Mouse (Mus musculus) B cell, adult 2 months (primary cell): ENCODE results near the gene Edem1.

Source experiments
- DNase-seq, 2 experiments: peaks; one replicate each; pipeline ENCODE4 v3.0.0; 2022

Edem1 gene

DNA sequence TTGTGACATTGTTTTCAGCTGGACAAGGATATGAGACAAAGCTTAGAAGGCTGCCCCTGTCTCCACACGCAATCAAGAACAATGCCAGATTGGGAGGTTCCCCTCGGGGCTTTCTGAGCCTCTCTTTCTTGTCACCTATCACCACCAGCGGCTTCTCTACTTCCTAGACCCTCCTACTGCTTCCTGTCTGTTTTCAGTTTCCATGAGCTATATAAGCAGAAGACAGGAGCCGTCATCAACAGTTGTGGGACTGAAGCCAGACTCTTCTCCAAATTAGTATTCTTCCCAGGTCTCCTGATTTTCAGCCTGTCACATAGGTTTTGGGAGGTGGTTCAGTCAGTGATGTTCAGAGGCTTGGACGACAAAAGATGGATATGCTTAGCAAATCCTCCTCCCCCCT, 47.6 kb downstream of the Edem1 start:
- peak; percentile 29 to 40 for DNase-seq

DNA sequence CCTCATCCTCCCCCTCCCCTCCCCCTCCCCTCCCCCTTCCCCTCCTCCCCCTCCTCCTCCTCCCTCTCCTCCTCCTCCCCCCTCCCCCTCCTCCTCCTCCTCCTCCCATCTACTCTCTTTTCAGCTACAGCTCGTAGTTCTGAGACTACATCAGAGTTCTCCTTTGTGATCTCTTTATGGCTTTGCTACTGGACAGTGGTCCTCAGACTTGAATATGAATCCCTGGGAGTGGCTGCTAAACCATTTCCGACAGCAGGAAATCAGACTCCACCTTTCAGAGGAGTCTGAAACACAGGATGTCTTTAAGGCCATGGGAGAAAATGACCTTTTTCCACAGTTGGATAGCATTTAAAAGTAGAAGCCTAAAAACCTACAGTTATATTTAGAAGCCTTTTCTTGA, 48.0 kb downstream of the Edem1 start:
- no peak for DNase-seq

DNA sequence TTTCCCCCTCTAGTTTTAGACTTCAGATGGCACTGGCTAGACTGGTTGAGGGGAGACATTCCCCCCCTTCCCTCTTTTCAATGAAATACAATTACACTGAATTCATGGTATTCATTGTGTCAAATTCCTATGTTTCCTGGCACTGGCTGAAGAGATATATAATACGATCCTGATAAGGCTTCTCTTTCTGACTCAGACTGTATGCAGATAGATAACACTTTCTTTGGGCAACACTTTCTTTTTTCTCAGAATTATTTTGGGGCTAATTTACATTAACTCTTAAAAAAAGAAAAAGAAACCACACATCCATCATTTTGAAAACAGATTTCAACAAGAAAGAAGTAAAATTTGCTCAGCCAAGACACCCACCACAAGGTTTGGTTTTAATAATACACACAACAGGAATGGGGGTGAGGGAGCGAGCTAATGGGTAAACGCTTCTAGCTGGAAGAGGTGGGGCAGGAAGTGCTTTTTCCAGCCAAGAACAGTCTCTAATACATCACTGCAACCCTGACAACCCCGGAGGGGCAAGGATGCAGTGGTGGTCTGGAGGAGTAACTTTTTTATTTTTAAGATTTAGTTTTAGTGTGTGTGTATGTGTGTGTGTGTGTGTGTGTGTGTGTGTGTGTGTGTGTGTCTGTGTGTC, 52.0 kb downstream of the Edem1 start:
- no peak for DNase-seq

DNA sequence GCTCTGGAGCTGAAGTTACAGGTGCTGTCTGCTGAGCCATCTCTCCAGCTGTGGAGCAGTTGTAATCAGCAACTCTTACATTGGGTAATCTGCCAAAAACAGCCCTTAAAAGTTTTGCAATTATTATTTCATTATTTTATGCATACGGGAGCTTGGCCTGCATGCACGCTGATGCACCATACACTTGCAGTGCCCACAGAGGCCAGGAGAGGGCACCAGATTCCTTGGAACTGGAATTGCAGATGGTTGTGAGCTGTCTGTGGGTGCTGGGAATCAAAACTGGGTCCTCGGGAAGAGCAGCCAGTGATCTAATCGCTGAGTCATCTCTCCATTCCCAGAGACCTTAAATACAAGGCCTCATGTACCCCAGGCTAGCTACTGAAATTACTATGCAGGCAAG, 52.6 kb downstream of the Edem1 start:
- DNase-seq: peak; percentile 20 to 22

DNA sequence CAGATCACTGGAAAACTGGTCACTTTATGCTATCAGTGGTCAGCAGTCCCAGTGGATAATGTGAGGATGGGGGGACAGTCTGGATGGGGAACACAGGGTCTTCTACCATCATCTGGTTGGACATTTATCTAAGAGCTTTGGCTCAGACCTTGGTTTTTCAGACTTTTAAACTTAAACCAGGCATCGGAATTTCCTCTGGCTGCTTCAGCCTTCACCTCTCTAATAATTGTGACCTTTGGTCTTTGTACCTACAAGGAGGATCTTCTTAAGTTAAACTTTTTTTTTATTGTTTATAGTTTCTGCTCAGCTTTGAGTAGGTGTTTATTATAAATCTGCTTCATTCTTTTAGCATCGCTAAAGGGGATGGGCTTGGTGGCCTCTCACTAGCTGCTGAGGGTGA, 55.4 kb downstream of the Edem1 start:
- no peak for DNase-seq

DNA sequence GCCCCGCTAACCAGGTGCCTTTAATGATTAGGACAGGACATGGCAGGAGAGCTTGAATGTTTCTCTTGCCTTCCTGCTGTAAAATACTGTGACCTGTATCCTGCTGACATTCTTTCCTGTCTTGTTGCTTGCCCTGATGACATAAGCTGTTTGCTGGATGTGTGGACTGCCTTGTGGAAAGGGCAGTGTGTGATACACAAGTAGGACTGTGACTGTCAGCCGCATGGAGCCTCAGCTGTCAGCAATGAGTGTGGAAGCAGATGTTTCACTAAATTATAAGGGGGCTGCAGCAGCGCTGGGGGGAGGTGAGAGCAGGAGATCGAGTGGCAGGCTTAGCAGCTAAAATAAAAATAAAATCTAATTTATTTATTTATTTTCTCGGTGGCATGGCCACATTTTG, 56.2 kb downstream of the Edem1 start:
- no peak for DNase-seq

DNA sequence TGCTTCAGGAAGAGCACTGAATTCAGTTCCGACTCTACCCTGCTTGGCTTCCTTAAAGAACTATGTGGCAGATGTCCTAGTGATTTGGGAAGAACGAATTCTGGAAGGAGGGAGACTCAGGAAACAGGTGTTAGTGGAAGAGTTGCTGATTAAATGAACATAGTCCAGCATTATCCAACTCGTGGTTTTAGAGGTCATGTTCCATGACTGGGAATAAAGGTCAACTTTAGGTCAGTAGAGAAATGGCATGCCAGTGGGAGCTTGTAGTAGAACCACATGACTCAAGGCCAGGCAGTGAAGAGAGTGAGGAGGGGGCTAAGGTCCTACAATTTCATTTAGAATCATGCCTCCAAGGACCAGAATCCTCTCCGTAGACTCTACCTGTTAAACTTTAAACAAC, 57.9 kb downstream of the Edem1 start:
- DNase-seq: no peak

DNA sequence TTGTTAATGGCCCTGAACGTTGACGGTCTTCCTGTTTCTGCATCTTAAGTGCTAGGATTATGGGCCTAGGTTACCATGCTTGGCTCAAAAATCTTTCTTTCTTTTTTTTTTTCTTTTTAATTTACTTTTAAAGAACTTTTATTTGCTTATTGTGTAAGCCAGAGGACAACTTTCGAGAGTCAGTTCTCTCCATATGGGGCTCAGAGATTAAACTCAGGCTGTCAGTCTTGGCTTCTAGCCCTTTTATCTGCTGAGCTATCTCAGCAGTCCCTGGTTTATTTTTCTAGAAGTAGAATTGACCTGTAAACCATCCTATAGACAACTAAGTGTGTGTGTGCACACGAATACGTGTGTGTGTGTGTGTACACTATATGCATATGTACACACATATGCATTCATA, 64.1 kb downstream of the Edem1 start:
- DNase-seq: no peak

DNA sequence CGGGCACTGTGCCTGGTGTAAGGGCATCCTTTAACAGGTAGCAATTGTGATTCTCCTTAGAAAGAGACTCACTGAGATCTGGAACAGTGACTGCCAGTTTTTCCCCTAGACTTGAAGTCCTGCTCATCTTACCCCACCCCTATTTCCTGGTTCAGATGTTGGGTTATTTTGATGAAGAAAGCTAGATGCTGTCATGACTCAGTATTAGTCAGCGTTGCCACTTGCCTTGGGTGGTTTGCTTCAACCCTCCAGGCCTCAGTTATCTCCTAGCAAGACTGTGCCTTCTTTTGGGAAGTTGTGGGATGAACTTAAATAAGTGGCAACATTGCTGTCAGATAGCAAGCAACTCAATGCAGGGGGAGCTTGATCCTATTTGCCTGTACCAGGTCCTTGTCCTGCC, 66.7 kb downstream of the Edem1 start:
- DNase-seq: no peak

DNA sequence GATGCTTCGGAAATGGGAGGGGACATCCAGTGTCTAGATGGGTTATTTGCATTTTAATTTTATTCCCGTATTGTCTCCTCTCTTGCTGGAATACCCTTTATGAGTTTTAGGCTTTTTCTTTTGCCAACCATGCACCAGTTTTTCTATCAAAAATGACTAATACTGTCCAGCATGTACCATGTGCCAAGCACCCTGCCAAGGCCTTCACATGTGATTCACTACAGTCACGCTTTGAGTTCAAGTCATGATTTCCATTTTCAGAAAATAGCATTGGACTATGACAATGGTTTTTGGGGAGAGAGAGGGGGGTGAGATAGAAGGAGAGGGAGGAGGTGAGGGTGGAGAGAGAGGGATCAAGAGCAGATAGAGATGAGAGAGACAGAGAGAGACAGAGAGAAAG, 67.5 kb downstream of the Edem1 start:
- no peak for DNase-seq

DNA sequence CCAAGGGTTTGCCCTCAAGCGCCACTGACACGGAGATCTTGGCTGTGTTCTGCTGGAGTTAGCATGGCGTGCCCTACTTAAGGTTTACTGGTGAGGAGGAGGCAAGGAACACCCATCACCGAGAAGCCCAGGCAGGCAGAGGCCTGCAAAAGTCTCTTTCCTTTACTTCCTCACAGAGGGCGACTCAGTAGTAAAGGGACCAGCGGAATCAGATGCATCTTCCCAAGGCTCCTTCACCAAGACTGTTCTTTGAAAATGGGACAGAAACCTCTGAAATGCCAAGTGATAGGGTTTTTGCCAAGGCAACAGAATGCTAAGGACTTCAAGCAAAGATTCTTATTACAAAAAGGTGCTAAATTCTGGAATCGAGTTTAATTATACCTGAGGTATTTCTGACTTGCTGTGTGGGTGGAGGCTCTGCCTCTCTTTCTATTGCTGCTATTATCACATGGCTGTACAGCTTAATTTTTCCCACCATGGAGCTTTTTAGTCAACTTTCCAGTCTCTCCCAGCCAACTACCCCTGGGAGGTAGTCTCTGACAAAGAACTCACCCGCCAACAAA, 68.2 kb downstream of the Edem1 start:
- DNase-seq: no peak

DNA sequence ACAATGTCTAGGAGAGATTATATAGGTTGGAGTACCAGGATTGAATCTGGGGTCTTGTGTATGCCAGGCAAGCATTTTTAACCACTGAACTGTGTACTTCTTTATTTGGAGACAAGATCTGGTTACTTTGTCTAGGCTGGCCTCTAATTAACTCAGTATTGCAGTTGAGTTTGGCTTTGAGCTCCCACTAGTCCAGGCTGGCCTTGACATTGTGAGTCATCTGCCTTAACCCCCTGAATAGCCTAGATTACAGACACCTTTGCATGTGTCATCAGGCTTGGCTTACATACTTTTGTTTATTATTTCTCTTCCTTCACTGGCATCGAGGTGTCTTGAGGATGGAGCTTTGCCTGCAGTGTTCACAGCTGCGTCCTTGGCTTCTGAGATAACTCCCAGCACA, 70.8 kb downstream of the Edem1 start:
- DNase-seq: no peak

DNA sequence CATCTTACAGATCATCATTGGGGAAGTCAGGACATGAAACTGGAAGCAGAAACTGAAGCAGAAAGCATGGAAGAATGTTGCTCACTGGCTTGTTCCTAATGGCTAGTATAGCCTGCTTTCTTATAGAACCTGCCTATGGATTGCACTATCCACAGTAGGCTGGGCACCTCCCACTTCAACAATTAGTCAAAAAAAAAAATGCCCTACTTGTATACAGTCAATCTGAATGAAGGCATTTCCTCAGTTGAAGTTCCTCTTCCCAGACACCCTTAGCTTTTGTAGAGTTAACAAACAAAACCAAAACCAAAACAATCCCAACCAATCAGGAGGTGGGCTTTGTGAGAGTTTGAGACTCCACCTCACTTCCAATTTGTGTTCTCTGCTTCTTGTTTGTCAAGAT, 73.7 kb downstream of the Edem1 start:
- DNase-seq: no peak

DNA sequence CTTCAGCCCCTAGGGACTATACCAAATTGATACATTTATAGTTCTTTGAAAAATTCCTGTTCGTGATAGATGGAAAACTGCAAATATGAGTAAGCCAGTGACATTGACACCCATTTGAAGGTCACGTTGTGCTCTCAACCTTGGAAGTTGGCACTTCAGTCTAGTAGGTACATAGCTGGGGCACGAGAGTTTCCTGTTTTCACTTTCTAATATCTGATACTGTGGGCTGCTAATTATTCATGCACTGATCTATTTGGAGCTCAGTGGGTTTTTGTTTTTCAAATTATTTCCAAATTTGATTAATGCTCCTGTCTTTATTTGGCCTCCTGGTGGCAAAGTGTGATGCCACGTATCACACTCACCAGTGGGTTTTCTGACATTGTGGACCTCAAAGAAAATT, 74.8 kb downstream of the Edem1 start:
- peak in 1 of 2 experiments; percentile 3 for DNase-seq

DNA sequence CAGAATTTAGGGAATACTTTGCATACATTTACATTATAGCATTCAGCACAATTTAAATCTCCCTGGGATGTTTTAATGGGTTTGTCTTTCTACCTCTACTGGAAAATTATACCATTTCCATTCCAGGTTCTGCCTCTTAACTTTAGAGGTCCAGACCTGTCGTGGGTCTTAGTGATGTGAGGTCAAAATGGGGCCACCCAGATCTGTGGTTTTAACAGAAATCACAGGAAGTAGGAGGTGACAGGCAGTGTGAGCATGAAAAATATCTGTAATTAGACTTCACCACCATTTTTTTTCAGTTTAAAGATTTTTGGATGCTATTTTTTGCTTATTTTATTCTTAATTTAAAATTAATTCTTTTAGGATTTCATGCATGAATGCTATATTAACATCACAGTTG, 78.1 kb downstream of the Edem1 start:
- peak; percentile 12 to 16 for DNase-seq
